In the genomic region with DNA sequence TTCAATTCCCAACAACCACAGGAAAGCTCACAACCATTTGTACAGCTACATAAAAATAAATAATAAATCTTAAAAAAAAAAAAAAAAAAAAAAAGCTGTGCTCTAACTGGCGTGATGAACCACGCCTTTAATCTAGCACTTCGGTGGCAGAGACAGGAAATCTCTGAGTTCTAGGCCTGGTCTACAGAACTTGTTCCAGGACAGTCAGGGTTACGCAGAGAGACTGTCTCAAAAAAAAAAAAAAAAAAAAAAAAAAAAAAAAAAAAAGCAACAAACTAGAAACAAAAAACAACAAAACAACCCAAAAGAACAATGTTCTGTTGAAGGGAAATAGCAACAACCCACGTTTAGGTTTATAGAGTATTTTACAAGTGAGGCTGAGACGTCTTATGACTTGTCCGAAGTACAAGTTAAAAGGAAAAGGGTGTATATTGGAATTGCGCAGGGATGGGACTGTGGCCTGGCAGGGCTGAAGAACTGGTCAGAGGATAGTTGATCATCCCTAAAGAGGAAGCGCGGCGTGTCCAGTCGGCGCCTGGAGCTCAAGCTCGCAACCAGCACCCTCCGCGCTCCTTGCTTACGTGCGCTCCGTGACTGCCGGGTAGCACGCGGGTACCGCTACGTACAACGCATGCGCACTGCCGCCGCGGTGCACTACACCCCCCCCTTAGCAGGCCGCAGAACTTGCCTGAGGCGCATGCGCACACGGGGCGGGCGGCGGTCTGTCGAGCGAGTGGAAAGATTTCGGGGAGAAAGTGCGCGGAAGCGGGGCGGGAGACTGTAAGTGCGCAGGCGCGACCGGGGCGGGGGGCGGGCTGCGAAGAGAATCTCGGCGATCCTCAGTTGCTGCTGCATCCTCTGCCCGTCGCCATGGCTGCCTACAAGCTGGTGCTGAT, we compare ENCODE assay signal across 8 mouse cellular contexts. TPM values are rescaled to one million over a fixed set of nuclear protein-coding genes. Genes with fewer than 3 reads are reported as not detected.
DNase-seq lines count a peak whose midpoint lies in the region; ATAC-seq and TF ChIP-seq lines count a peak whose summit lies in the region.

A gene (plus strand): TSS at position 746 of the 896 bp plus-strand sequence.

- H3K36me3 ChIP-seq in hindbrain, embryonic 13.5 days, result peaks cover 9% of the 10 kb centered on the region

- DNase-seq in Patski (ENCODE audit: low read depth, low spot score), result peak; percentile 82
- DNase-seq in cerebellum, postnatal 14 days, result peak; percentile 98 to 99
- DNase-seq in frontal cortex, postnatal 14 days (ENCODE audit: low spot score in 2 of 2), result peak; percentile 92 to 95
- peak; percentile 91 to 96 for DNase-seq in layer of hippocampus, postnatal 25 days (ENCODE audit: extremely low spot score in 1 of 2, low spot score in 1 of 2)
- DNase-seq in lung, postnatal 25 days (ENCODE audit: low spot score), result peak; percentile 96
- DNase-seq in retina, embryonic 14.5 days (ENCODE audit: low spot score), result peak; percentile 99
- DNase-seq in thymus, postnatal 4 days, result peak; percentile 99

- peak; percentile 78 for ATAC-seq in Patski
- ATAC-seq in hindbrain, embryonic 13.5 days (ENCODE audit: low FRiP score), result peak; percentile 94

- CTCF ChIA-PET in Patski (lab: Charles Lee), result interaction anchor here (1.0 to 1.9 kb wide), 3 partner anchors 10 to 14 kb away, joined by 3 to 4 read pairs (median 3); no protein-coding TSS in a partner anchor

- H3K9me3 ChIP-seq in hindbrain, embryonic 13.5 days, result no peaks in the 10 kb centered on the region

- in situ Hi-C loops in Patski (cut with MboI; ENCODE audit: low pct_unique_long_range_greater_than_20kb), result no loop called here

- POLR2A ChIA-PET in Patski (lab: Charles Lee), result interaction anchor here (0.6 to 1.4 kb wide), 3 partner anchors 8 to 26 kb away, joined by 6 to 9 read pairs (median 7); no protein-coding TSS in a partner anchor

- peak within 1 kb of the TSS; percentile 90 for H3K9ac ChIP-seq in hindbrain, embryonic 13.5 days

- peak within 1 kb of the TSS; percentile 86 for H3K4me3 ChIP-seq in hindbrain, embryonic 13.5 days

- H3K27me3 ChIP-seq in Patski, result no peaks in the 10 kb centered on the region
- no peaks in the 10 kb centered on the region for H3K27me3 ChIP-seq in hindbrain, embryonic 13.5 days

- H3K27ac ChIP-seq in hindbrain, embryonic 13.5 days, result peak within 1 kb of the TSS; percentile 89

- WGBS in hindbrain, embryonic 13.5 days, result 6% methylated on average over 48 of the region's 54 CpGs

- peaks cover 22% of the 10 kb centered on the region for H3K4me1 ChIP-seq in hindbrain, embryonic 13.5 days (replicated peaks)

- H3K4me2 ChIP-seq in hindbrain, embryonic 13.5 days, result peak within 1 kb of the TSS; percentile 92

- no peak for TF ChIP-seq CTCF in Patski (IDR thresholded peaks at IDR 0.05)

RNA-seq across cellular contexts. Expression of the gene that starts here (rescaled TPM):
- 883 TPM for polyA plus RNA-seq in Patski (2021)
- 465 and 466 TPM in 2 replicates for polyA plus RNA-seq in hindbrain, embryonic 13.5 days (2015; fragmentation: Nextera tagmentation; extraction: Ambion mirVana)
- total RNA-seq in layer of hippocampus, postnatal 25 days (2021), result 100 to 1,000 TPM; 510 to 584 TPM

Comparison
In these comparisons a context has a peak if more than half of its experiments do, and no peak if none do; other contexts are left out.
1. Peak in every context shown above with its lines: DNase-seq, ATAC-seq, H3K4me3 ChIP-seq and H3K27ac ChIP-seq.